Mouse (Mus musculus): ENCODE data around the gene Pphln1. TPM values are rescaled to one million over a fixed set of nuclear protein-coding genes. Genes with fewer than 3 reads are reported as not detected.

Gene Pphln1
- polyA plus RNA-seq, 1 experiment from 2014 or later = 43.4 TPM

DNA sequence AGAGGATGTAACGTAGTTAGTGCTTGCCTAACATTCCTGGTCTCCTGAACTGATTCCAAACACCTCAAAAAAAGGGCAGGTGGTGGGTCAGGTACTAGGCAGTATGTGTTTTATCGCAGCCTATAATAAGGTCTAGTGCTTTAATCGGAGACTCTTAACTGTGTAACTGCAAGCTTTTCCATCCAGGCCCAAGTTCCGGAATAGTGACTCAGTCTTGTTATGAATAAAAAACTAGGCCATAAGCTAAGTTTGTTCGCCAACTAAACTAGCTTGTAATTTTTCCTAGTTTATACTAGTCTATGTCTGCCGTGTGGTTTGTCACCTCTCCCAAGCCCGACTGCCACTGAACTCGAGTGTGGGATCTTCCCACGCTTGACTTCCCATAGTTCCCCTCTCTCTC, 16.3 kb downstream of the Pphln1 start:
- Histone ChIP-seq H3K9me3 (ENCODE audit: control insufficient read depth, low read length) (no peaks in the 10 kb centered on the region), H3K4me1 (ENCODE audit: control insufficient read depth, insufficient read depth, low read length) (no peaks in the 10 kb centered on the region), H3K27me3 (ENCODE audit: control insufficient read depth, insufficient read depth, low read length) (no peaks in the 10 kb centered on the region), H3K9ac (ENCODE audit: low read depth, low read length) (no peak overlapping the region), H3K4me3 (ENCODE audit: low read length) (no peak overlapping the region), H3K27ac (ENCODE audit: low read depth, low read length) (no peak overlapping the region), H3K36me3 (ENCODE audit: control insufficient read depth, insufficient read depth, low read length) (peaks cover 20% of the 10 kb centered on the region), H3K4me2 (replicated peaks; ENCODE audit: low read depth, low read length) (no peak overlapping the region)
- no peak for ATAC-seq (ENCODE audit: low FRiP score, low TSS enrichment)
- WGBS = 87% methylated on average over 9 of the region's 9 CpGs

DNA sequence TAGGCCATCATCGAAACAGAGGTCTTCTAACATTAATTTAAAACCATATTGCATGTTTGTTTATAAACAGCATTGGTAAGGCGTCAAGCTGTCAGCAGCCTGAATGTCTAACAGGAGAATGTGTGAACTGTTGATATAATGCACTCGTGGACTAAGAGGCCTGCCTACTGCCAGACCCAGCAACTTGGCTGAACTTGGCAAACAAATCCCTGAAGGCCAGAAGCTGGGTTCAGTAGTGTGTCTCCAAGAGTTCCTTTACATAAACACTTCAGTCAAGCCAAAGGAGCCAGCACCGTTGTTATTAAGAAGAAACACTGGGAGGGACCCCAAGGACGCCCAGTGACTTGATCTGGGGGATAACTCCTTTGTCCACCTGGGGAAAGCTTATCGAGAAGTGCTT, 18.1 kb downstream of the Pphln1 start:
- H3K4me3 ChIP-seq (ENCODE audit: low read length) = no peak overlapping the region
- H3K4me2 ChIP-seq (replicated peaks; ENCODE audit: low read depth, low read length) = no peak overlapping the region
- WGBS = 90% methylated on average over 6 of the region's 6 CpGs
- H3K36me3 ChIP-seq (ENCODE audit: control insufficient read depth, insufficient read depth, low read length) = peaks cover 17% of the 10 kb centered on the region
- H3K27me3 ChIP-seq (ENCODE audit: control insufficient read depth, insufficient read depth, low read length) = no peaks in the 10 kb centered on the region
- H3K27ac ChIP-seq (ENCODE audit: low read depth, low read length) = no peak overlapping the region
- no peaks in the 10 kb centered on the region for H3K4me1 ChIP-seq (ENCODE audit: control insufficient read depth, insufficient read depth, low read length)
- H3K9ac ChIP-seq (ENCODE audit: low read depth, low read length) = no peak overlapping the region
- H3K9me3 ChIP-seq (ENCODE audit: control insufficient read depth, low read length) = no peaks in the 10 kb centered on the region
- ATAC-seq (ENCODE audit: low FRiP score, low TSS enrichment) = no peak

GRCm38 (mm10) chr15:93420596-93420995, 22.4 kb downstream of the Pphln1 start:
- no peaks in the 10 kb centered on the region for H3K9me3 ChIP-seq (ENCODE audit: control insufficient read depth, low read length)
- H3K4me2 ChIP-seq (replicated peaks; ENCODE audit: low read depth, low read length) = no peak overlapping the region
- ATAC-seq (ENCODE audit: low FRiP score, low TSS enrichment) = no peak
- WGBS = 78% methylated on average over 7 of the region's 7 CpGs
- no peaks in the 10 kb centered on the region for H3K27me3 ChIP-seq (ENCODE audit: control insufficient read depth, insufficient read depth, low read length)
- H3K4me1 ChIP-seq (ENCODE audit: control insufficient read depth, insufficient read depth, low read length) = no peaks in the 10 kb centered on the region
- no peak overlapping the region for H3K9ac ChIP-seq (ENCODE audit: low read depth, low read length)
- H3K4me3 ChIP-seq (ENCODE audit: low read length) = no peak overlapping the region
- H3K27ac ChIP-seq (ENCODE audit: low read depth, low read length) = no peak overlapping the region
- H3K36me3 ChIP-seq (ENCODE audit: control insufficient read depth, insufficient read depth, low read length) = peaks cover 31% of the 10 kb centered on the region; the same call in 1 of the 2 replicates

DNA sequence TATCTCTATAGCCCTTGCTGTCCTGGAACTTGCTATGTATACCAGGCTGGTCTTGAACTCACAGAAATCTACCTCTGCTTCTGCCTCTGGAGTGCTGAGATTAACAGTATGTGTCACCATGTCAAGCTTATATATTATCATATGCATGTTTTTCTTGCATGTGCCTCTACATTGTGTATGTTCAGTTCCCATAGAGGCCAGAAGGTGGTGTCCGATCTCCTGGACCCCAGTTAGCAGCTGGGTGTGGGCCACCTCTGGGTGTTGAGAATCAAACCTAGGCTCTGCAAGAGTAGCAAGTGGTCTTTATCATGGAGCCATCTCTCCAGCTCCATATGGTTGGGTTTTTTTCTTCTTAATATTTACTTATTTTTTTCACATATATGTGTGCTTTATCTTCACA, 24.4 kb downstream of the Pphln1 start:
- 96% methylated on average over 1 of the region's 1 CpGs for WGBS
- no peaks in the 10 kb centered on the region for H3K27me3 ChIP-seq (ENCODE audit: control insufficient read depth, insufficient read depth, low read length)
- no peak overlapping the region for H3K27ac ChIP-seq (ENCODE audit: low read depth, low read length)
- H3K9me3 ChIP-seq (ENCODE audit: control insufficient read depth, low read length) = no peaks in the 10 kb centered on the region
- no peak for ATAC-seq (ENCODE audit: low FRiP score, low TSS enrichment)
- H3K9ac ChIP-seq (ENCODE audit: low read depth, low read length) = no peak overlapping the region
- H3K36me3 ChIP-seq (ENCODE audit: control insufficient read depth, insufficient read depth, low read length) = peaks cover 31% of the 10 kb centered on the region; the same call in 1 of the 2 replicates
- H3K4me2 ChIP-seq (replicated peaks; ENCODE audit: low read depth, low read length) = no peak overlapping the region
- no peak overlapping the region for H3K4me3 ChIP-seq (ENCODE audit: low read length)
- no peaks in the 10 kb centered on the region for H3K4me1 ChIP-seq (ENCODE audit: control insufficient read depth, insufficient read depth, low read length)

DNA sequence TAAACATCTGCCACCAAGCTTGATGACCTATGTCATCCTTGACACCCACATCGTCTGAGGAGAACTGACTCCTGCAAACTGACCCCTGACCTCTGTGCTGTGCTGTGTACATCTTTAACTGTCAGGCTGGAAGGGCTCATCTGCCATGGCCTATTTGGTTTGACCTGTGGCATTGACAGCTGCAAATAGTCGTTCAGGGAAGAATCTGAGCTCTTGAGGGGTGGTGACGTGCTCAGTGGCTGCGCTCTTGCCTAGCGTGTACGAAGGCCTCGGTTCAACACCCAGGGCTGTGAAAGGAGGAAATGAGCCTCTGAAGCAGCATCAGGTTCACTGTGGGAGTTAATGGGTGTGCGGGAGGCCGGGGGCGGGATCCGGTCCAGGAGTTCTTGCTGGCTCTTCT, 35.7 kb downstream of the Pphln1 start:
- Histone ChIP-seq H3K36me3 (ENCODE audit: control insufficient read depth, insufficient read depth, low read length) (no peaks in the 10 kb centered on the region), H3K4me3 (ENCODE audit: low read length) (no peak overlapping the region), H3K9me3 (ENCODE audit: control insufficient read depth, low read length) (no peaks in the 10 kb centered on the region), H3K27me3 (ENCODE audit: control insufficient read depth, insufficient read depth, low read length) (no peaks in the 10 kb centered on the region), H3K27ac (ENCODE audit: low read depth, low read length) (no peak overlapping the region), H3K4me1 (ENCODE audit: control insufficient read depth, insufficient read depth, low read length) (peaks cover 4% of the 10 kb centered on the region; the same call in 1 of the 2 replicates), H3K9ac (ENCODE audit: low read depth, low read length) (no peak overlapping the region), H3K4me2 (replicated peaks; ENCODE audit: low read depth, low read length) (no peak overlapping the region)
- peak; percentile 96 for ATAC-seq (ENCODE audit: low FRiP score, low TSS enrichment)
- WGBS = 14% methylated on average over 11 of the region's 11 CpGs

GRCm38 (mm10) chr15:93435998-93436397, 37.8 kb downstream of the Pphln1 start:
- WGBS = 82% methylated on average over 12 of the region's 12 CpGs
- H3K27me3 ChIP-seq (ENCODE audit: control insufficient read depth, insufficient read depth, low read length) = no peaks in the 10 kb centered on the region
- H3K36me3 ChIP-seq (ENCODE audit: control insufficient read depth, insufficient read depth, low read length) = peaks cover 3% of the 10 kb centered on the region; the same call in 1 of the 2 replicates
- no peaks in the 10 kb centered on the region for H3K9me3 ChIP-seq (ENCODE audit: control insufficient read depth, low read length)
- ATAC-seq (ENCODE audit: low FRiP score, low TSS enrichment) = no peak
- H3K4me3 ChIP-seq (ENCODE audit: low read length) = no peak overlapping the region
- peaks cover 4% of the 10 kb centered on the region; the same call in 1 of the 2 replicates for H3K4me1 ChIP-seq (ENCODE audit: control insufficient read depth, insufficient read depth, low read length)
- H3K27ac ChIP-seq (ENCODE audit: low read depth, low read length) = no peak overlapping the region
- H3K9ac ChIP-seq (ENCODE audit: low read depth, low read length) = no peak overlapping the region
- H3K4me2 ChIP-seq (replicated peaks; ENCODE audit: low read depth, low read length) = no peak overlapping the region

GRCm38 (mm10) chr15:93438663-93439062, 40.5 kb downstream of the Pphln1 start:
- WGBS = 35% methylated on average over 5 of the region's 5 CpGs
- Histone ChIP-seq H3K4me1 (ENCODE audit: control insufficient read depth, insufficient read depth, low read length) (peaks cover 4% of the 10 kb centered on the region; the same call in 1 of the 2 replicates), H3K4me2 (replicated peaks; ENCODE audit: low read depth, low read length) (no peak overlapping the region), H3K4me3 (ENCODE audit: low read length) (no peak overlapping the region), H3K36me3 (ENCODE audit: control insufficient read depth, insufficient read depth, low read length) (peaks cover 24% of the 10 kb centered on the region), H3K27ac (ENCODE audit: low read depth, low read length) (no peak overlapping the region), H3K9ac (ENCODE audit: low read depth, low read length) (no peak overlapping the region), H3K27me3 (ENCODE audit: control insufficient read depth, insufficient read depth, low read length) (no peaks in the 10 kb centered on the region), H3K9me3 (ENCODE audit: control insufficient read depth, low read length) (no peaks in the 10 kb centered on the region)
- no peak for ATAC-seq (ENCODE audit: low FRiP score, low TSS enrichment)

- WGBS = 91% methylated on average over 4 of the region's 4 CpGs
- H3K4me3 ChIP-seq (ENCODE audit: low read length) = no peak overlapping the region
- ATAC-seq (ENCODE audit: low FRiP score, low TSS enrichment) = no peak
Observed at GRCm38 (mm10) chr15:93442271-93442670, 44.1 kb downstream of the Pphln1 start.

GRCm38 (mm10) chr15:93443676-93444075, 45.5 kb downstream of the Pphln1 start:
- H3K4me3 ChIP-seq (ENCODE audit: low read length) = no peak overlapping the region
- no peak overlapping the region for H3K4me2 ChIP-seq (replicated peaks; ENCODE audit: low read depth, low read length)
- ATAC-seq (ENCODE audit: low FRiP score, low TSS enrichment) = no peak
- H3K27ac ChIP-seq (ENCODE audit: low read depth, low read length) = no peak overlapping the region
- H3K4me1 ChIP-seq (ENCODE audit: control insufficient read depth, insufficient read depth, low read length) = no peaks in the 10 kb centered on the region; the same call in 1 of the 2 replicates
- no peaks in the 10 kb centered on the region for H3K9me3 ChIP-seq (ENCODE audit: control insufficient read depth, low read length)
- H3K27me3 ChIP-seq (ENCODE audit: control insufficient read depth, insufficient read depth, low read length) = no peaks in the 10 kb centered on the region
- no peak overlapping the region for H3K9ac ChIP-seq (ENCODE audit: low read depth, low read length)
- WGBS = 94% methylated on average over 6 of the region's 6 CpGs
- peaks cover 31% of the 10 kb centered on the region for H3K36me3 ChIP-seq (ENCODE audit: control insufficient read depth, insufficient read depth, low read length)

More at GRCm38 (mm10) chr15:93442271-93442670, 44.1 kb downstream of the Pphln1 start:
- H3K36me3 ChIP-seq (ENCODE audit: control insufficient read depth, insufficient read depth, low read length) = peaks cover 31% of the 10 kb centered on the region
- H3K9ac ChIP-seq (ENCODE audit: low read depth, low read length) = no peak overlapping the region
- H3K4me2 ChIP-seq (replicated peaks; ENCODE audit: low read depth, low read length) = no peak overlapping the region
- H3K27ac ChIP-seq (ENCODE audit: low read depth, low read length) = no peak overlapping the region
- no peaks in the 10 kb centered on the region for H3K27me3 ChIP-seq (ENCODE audit: control insufficient read depth, insufficient read depth, low read length)
- no peaks in the 10 kb centered on the region for H3K9me3 ChIP-seq (ENCODE audit: control insufficient read depth, low read length)
- H3K4me1 ChIP-seq (ENCODE audit: control insufficient read depth, insufficient read depth, low read length) = no peaks in the 10 kb centered on the region

Data from kidney, embryonic 14.5 days (tissue).